Mouse (Mus musculus) layer of hippocampus, adult 11-12 months (tissue): ENCODE data around the gene Kcnh1.

ENCODE experiments used
- DNase-seq: peaks from one replicate; pipeline ENCODE4 v3.0.0; 2022; ENCODE audit warnings: low spot score

Kcnh1 gene

GRCm38 (mm10) chr1:192463732-192464131 is 273.2 kb downstream of the Kcnh1 start:
- no peak for DNase-seq

DNA sequence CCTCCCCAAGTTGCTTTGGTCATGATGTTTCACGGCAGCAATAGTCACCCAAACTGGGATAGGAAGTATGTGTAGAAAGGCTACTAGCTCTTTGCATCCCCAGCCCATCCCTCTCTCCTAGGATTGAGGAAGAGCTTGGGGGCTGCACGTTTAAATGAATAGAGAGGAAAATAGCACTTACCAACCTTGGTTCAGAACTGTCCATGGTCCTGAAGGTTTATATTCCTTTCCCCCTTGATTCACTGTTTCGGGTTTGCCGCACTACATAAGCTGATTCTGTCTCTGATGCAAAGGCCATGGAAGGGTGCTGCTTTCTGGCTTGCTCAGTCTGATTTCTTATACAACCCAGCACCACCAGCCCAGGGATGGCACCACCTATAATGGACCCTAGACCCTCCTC is 281.8 kb downstream of the Kcnh1 start:
- DNase-seq: no peak

GRCm38 (mm10) chr1:192473134-192473533 is 282.6 kb downstream of the Kcnh1 start:
- DNase-seq: no peak

DNA sequence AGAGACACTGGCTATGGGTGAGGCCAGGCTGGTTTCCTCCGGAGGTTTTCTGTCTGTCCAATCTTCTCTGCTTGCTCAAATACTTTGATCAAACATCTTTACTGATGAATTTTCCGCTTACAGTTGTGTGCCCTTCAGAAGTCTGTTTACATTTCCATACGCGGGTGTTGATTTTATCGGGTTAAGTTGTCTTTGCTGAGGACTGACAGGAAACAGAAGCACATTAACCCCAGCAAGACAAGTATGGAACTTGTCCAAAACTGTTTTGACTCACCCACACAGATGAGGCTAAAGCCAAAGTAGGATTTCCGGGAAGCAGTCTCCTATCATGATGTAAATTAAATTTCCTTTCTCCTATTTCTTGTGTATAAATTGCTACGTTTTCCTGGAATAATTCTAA is 286.1 kb downstream of the Kcnh1 start:
- no peak for DNase-seq

GRCm38 (mm10) chr1:192477556-192477955 is 287.0 kb downstream of the Kcnh1 start:
- no peak for DNase-seq

GRCm38 (mm10) chr1:192478176-192478575 is 287.6 kb downstream of the Kcnh1 start:
- no peak for DNase-seq

GRCm38 (mm10) chr1:192480072-192480784 is 289.7 kb downstream of the Kcnh1 start:
- no peak for DNase-seq

- DNase-seq: no peak
Observed at GRCm38 (mm10) chr1:192481446-192481845, 290.9 kb downstream of the Kcnh1 start.

- no peak for DNase-seq
Observed at GRCm38 (mm10) chr1:192485030-192485429, 294.5 kb downstream of the Kcnh1 start.

GRCm38 (mm10) chr1:192487571-192487970 is 297.0 kb downstream of the Kcnh1 start:
- no peak for DNase-seq

DNA sequence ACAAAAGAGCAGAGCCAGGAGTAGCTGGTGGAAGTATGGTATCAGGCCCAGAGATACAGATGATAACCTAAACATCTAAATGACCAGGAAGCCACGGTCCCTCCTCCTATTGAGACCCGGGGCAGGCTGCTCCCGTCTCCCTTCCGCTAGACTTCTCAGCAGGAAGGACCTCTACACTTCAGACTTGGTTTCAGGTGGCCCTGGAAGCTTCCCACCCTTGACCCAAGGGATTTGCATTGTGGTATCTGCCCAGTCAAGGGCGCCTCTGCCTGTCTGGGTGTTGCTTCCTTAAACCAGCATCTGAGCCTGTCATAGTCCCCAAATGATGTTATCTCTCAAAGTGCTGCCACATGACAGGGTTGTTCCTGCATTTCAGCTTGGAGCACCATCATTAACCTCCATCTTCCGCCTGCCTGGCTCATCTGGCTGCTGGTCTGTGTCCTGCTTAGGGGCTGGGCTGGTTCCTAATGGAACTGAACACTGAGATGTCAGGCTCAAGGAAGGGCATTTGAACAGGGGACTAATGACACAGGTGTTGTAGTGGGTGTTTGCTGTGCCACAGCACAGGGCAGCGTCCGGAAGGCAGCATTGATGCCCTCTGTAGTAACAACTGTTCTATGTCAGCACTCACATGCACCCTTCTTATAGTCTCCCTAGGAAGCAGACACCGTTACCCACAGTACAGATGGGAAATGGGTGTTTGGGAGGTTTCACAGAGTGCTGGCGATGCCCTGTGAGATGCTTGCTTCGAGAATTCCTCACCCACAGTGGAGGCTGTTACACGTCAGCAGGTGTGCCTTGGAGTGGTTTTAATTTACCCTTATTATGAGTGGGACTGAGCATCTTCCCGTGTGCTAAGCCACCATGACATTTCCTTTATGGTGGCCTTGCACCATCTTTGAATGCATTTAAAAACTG is 299.6 kb downstream of the Kcnh1 start:
- DNase-seq: no peak

GRCm38 (mm10) chr1:192497505-192497904 is 306.9 kb downstream of the Kcnh1 start:
- no peak for DNase-seq

DNA sequence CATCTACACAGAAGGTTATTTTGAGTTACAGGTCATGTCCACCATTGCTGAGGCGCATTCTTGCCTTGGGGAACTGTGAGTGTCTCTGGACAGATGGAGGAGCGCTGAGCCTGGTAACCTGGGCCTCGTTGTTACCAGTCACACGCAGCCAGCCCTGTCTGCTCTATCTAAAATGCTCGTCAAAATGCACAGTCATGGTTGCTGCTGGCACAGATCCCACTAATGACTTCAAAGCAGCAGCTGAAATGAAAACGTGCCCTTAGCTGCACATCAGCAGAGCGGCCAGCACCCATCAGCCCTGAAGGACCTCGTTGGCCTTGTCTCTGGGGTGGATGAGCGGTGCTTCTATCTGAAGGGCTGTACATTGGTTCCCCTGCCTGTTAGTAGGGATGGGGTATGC is 311.4 kb downstream of the Kcnh1 start:
- peak; percentile 21 for DNase-seq

DNA sequence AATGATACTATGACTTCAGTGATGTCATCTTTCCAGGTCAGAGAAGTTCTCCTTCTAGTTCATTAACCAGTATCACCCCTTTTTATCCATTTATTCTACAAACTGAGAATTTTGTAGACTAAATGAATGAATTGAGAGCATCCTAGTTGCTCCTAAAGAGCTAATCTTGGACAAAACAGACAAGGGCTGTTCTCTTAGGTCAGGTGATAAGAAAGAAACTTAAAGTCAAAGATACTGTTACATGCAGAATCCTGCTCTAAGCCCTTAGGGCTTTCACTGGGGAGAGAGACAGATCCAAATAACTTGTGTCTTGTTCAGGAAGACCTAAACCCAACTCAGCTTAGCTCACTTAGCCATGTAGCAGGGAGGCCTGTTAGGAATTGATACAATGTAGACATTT is 312.3 kb downstream of the Kcnh1 start:
- no peak for DNase-seq

DNA sequence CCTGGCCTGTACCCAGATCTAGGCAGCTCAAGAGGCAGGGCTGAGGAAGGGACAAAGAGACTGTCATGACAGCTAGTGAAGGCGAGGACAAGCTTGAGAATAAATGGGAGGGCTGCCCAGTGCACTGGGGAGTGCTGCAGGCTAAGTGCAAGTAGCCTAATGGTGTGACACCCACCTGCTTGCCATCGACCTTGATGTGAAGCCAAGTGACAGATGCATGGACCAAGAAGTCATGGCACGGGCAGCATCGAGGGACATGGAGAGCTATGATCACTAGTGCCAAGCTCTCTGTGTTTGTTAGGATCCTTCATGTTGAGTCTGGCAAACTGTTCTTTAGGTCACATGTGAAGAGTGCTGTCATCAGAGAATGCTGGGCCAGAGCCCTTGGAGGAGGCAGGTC is 313.1 kb downstream of the Kcnh1 start:
- DNase-seq: no peak

GRCm38 (mm10) chr1:192512821-192513220 is 322.2 kb downstream of the Kcnh1 start:
- no peak for DNase-seq

DNA sequence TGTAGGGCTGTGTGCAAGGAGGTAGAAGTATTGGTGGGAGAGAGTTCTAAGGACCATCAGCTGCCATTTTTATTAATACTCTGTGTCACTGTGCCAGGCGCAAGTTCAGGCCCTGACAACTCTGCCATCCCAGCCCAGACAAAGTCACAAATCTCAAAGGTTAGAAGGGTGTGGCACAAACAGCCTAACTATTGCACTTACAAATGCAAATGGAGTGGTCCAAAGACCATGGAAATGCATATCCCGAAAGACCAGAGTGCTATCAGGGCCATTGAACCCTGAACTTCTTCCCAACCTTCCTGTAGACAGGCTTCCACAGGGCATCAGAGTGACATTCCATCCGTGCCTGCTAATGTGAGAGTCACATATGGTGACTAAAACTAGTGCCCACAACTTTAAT is 324.8 kb downstream of the Kcnh1 start:
- DNase-seq: no peak

DNA sequence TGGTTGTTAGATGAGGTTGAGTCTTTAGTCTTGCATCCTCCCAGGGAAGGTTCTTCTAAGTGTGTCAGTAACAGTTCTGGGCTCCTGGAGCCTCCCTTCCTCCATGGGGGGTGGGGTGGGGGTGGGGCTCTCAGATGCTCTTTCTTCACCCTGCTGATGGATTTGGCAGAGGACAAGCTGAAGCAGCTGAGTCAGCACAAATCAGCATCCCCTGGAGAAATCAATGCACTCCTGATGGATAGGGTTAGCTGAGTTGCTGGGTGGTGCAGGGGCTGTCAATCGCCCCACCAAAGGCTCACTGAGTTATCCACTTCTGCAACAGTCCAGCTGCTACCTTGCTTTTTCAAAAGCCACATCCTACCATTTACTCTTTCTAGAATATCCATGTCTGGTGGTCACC is 329.1 kb downstream of the Kcnh1 start:
- DNase-seq: no peak

GRCm38 (mm10) chr1:192520836-192521435 is 330.4 kb downstream of the Kcnh1 start:
- no peak for DNase-seq

DNA sequence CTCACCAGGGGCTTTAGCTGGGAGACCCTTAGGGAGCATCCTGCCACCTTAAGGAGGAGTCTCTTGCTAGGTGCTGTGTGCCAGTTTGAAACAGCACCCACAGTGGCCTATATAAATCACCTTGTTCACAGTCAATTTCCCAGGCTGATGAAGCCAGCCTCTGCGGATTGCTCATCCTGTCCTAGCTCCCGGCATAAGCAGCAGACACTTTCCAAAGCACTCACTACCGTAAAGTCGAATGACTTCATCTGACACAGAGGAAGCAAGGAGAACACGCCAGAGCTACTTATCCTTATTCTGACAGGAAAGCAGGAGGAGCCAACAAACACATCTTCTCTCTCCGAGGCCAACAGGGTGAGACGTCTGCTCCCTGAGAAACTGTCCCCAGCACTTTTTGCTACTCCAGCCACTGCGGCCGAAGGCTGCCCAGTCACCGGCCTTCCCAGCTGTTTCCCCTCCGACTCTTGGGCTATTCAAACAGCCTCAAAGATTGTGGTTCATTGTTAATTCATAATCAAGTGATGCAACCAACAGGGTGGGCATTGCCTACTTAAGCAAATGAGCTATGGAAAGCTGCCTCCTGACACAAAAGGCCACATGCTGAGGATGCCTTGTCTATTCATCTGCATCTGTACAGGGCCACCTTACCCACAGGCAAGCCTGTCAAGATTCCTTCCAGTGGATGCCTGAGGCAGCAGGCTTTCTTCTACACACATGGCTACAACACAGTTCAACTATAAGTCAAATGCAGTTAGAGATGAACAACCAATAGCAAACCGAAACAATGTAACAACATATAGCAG is 332.0 kb downstream of the Kcnh1 start:
- DNase-seq: no peak

GRCm38 (mm10) chr1:192525711-192526350 is 335.3 kb downstream of the Kcnh1 start:
- peak; percentile 11 for DNase-seq
